Mouse (Mus musculus) retina, adult 2 months (tissue): ENCODE measurements at regions not wholly inside any gene's neighbourhood (a gene's known extent, or its start where the extent isn't known, plus 50 kb on each side); places are given as distances from the start of the nearest gene placed in this dataset.

Experiments
- DNase-seq: peaks from one replicate; pipeline ENCODE4 v3.0.0-alpha.2; 2012; ENCODE audit warnings: low read depth, low spot score

DNA sequence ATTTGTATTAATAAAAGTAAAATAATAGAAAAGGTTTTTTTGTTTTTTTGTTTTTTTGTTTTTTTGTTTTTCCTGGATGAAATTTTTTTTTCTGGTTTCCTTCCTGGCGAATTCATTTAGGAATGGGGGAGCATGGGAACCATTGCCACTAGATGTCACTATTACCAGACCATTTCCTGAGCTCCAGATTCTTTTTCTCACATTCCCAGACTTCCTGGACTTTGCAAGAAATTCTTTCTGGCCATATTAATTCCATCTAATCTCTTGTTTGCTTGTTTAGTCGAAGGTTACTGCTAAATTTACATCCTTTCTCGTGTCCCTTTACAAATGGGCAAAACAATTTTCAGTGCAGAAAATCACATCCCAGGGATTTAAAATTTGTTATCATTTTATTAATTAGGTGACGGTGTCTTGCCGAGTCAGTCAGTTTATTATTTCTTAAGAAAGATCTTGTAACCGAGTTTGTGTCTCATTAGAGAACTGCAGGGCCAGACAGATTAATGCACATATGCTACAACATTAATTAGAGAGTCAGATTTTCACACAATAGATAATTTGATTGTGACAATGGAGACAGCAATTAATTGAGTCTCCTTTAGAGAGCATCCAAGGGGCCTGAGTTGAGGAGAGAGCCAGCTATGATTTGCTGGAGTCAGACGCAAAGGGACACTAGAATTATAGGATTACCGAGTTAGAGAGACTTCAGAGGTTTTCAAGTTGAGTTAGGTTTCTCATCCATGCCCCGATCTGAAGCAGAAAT is 1702.5 kb upstream of the Tenm2 start:
- peak; percentile 15 for DNase-seq
